Mouse (Mus musculus): Measurements from ENCODE around the gene Vpreb3. TPM values are rescaled to one million over a fixed set of nuclear protein-coding genes. Genes with fewer than 3 reads are reported as not detected.

Vpreb3 gene
- total and polyA plus RNA-seq, 3 experiments = 35.6 to 135 (median 90.1) TPM

- TF ChIP-seq ELF1 (IDR thresholded peaks at IDR 0.05; ENCODE audit: low read depth, low read length) (no peak), PAX5 (IDR thresholded peaks at IDR 0.05; ENCODE audit: low read length) (no peak), RCOR1 (conservative IDR thresholded peaks at IDR 0.05; ENCODE audit: low read depth, low read length) (no peak), MYC (IDR thresholded peaks at IDR 0.05; ENCODE audit: low read depth, low read length) (no peak), NELFE (IDR thresholded peaks at IDR 0.05; ENCODE audit: low read depth, low read length) (no peak), MAX (IDR thresholded peaks at IDR 0.05; ENCODE audit: low read length) (no peak; the same call in 1 of the 2 replicates), JUND (conservative IDR thresholded peaks at IDR 0.05; ENCODE audit: low read depth, low read length) (no peak), POLR2A (IDR thresholded peaks at IDR 0.05; ENCODE audit: low read depth, low read length) (peak; percentile 45; the same call in 1 of the 2 replicates), USF2 (conservative IDR thresholded peaks at IDR 0.05; ENCODE audit: low read depth, low read length) (no peak), BHLHE40 (IDR thresholded peaks at IDR 0.05; ENCODE audit: low read depth, low read length) (peak; percentile 31; the same call in 1 of the 2 replicates), CHD1 (IDR thresholded peaks at IDR 0.05; ENCODE audit: low read depth, low read length) (no peak), SMC3 (IDR thresholded peaks at IDR 0.05; ENCODE audit: low read depth, low read length) (no peak)
These were observed 5.2 kb downstream of the Vpreb3 start (continued) for GRCm38 (mm10) chr10:75948079-75948478.

- dilution Hi-C loops (cut with MboI; ENCODE audit: extremely low pct_ligation_motif_present, extremely low pct_unique_long_range_greater_than_20kb, low sequenced_read_pairs) = no loop called here
- Histone ChIP-seq H3K27me3 (replicated peaks) (no peaks in the 10 kb centered on the region), H3K27ac (ENCODE audit: insufficient read depth, low read depth) (peak overlapping the region; percentile 55), H3K36me3 (replicated peaks in 1 of 2; ENCODE audit: control insufficient read depth in 1 of 2, insufficient read depth in 1 of 2, low read length in 1 of 2) (no peaks in the 10 kb centered on the region), H3K9ac (ENCODE audit: insufficient read depth, low read depth) (peak overlapping the region; percentile 4; the same call in 1 of the 2 replicates), H3K79me2 (replicated peaks; ENCODE audit: control insufficient read depth, extremely low read depth, insufficient read depth, poor library complexity, severe bottlenecking) (no peaks in the 10 kb centered on the region), H3K9me3 (replicated peaks; ENCODE audit: low read length) (no peaks in the 10 kb centered on the region), H3K4me1 (ENCODE audit: control insufficient read depth in 1 of 2, insufficient read depth in 2 of 2) (peaks cover 30 to 48% of the 10 kb centered on the region in 2 experiments), H3K4me3 (replicated peaks in 1 of 3; ENCODE audit: low read depth in 2 of 3, low read length in 2 of 3, poor library complexity in 1 of 3) (peak overlapping the region; percentile 11 to 55 (median 19)), H3K4me2 (ENCODE audit: insufficient read depth, low read depth, poor library complexity, severe bottlenecking) (peak overlapping the region; percentile 85)
- in situ Hi-C loops (cut with MboI; ENCODE audit: low pct_ligation_motif_present, low pct_unique_long_range_greater_than_20kb, low sequenced_read_pairs) = loop anchor here (5.0 to 25.0 kb wide), 3 partner anchors 65 to 362 kb away; partner anchors contain the start of gene Ggt5
- peak; percentile 89 for DNase-seq (ENCODE audit: extremely low read depth)
- TF ChIP-seq ZKSCAN1 (IDR thresholded peaks at IDR 0.05; ENCODE audit: borderline replicate concordance, low read depth, low read length) = no peak
- peak; percentile 87 for TF ChIP-seq IRF4 (IDR thresholded peaks at IDR 0.05; ENCODE audit: low read depth, low read length)
- TF ChIP-seq SMC3 (IDR thresholded peaks at IDR 0.05; ENCODE audit: low read depth, low read length) = peak; percentile 32; the same call in 1 of the 2 replicates
- 0 out of 2 replicates have a peak, but pooled peaks have one; percentile 25 for TF ChIP-seq MAFK (IDR thresholded peaks at IDR 0.05; ENCODE audit: insufficient replicate concordance, low read length)
- peak; percentile 72; the same call in 1 of the 2 replicates for TF ChIP-seq MYC (IDR thresholded peaks at IDR 0.05; ENCODE audit: low read depth, low read length)
- TF ChIP-seq UBTF (IDR thresholded peaks at IDR 0.05; ENCODE audit: low read depth, low read length) = no peak
- TF ChIP-seq JUN (IDR thresholded peaks at IDR 0.05; ENCODE audit: insufficient read depth, low read depth, low read length) = no peak
- peak; percentile 55 for TF ChIP-seq BHLHE40 (IDR thresholded peaks at IDR 0.05; ENCODE audit: low read depth, low read length)
- TF ChIP-seq MAX (IDR thresholded peaks at IDR 0.05; ENCODE audit: low read length) = 0 out of 2 replicates have a peak, but pooled peaks have one; percentile 25
- peak; percentile 72 for TF ChIP-seq CHD2 (IDR thresholded peaks at IDR 0.05; ENCODE audit: low read length)
- TF ChIP-seq CHD1 (IDR thresholded peaks at IDR 0.05; ENCODE audit: low read depth, low read length) = no peak
- TF ChIP-seq MEF2A (IDR thresholded peaks at IDR 0.05; ENCODE audit: borderline replicate concordance, low read depth, low read length) = peak; percentile 73
- no peak for TF ChIP-seq POLR2A (IDR thresholded peaks at IDR 0.05; ENCODE audit: low read depth, low read length)
- no peak for TF ChIP-seq USF2 (conservative IDR thresholded peaks at IDR 0.05; ENCODE audit: low read depth, low read length)
- TF ChIP-seq ZMIZ1 (IDR thresholded peaks at IDR 0.05; ENCODE audit: low read depth, low read length) = 0 out of 2 replicates have a peak, but pooled peaks have one; percentile 15
- TF ChIP-seq USF1 (IDR thresholded peaks at IDR 0.05; ENCODE audit: low read depth, low read length) = no peak
- no peak for TF ChIP-seq PAX5 (IDR thresholded peaks at IDR 0.05; ENCODE audit: low read length)
- TF ChIP-seq ELF1 (IDR thresholded peaks at IDR 0.05; ENCODE audit: low read depth, low read length) = no peak
- no peak for TF ChIP-seq NELFE (IDR thresholded peaks at IDR 0.05; ENCODE audit: low read depth, low read length)
- TF ChIP-seq HCFC1 (IDR thresholded peaks at IDR 0.05; ENCODE audit: low read depth, low read length) = peak; percentile 33; the same call in 1 of the 2 replicates
- TF ChIP-seq KAT2A (IDR thresholded peaks at IDR 0.05; ENCODE audit: insufficient replicate concordance, low read length) = peak; percentile 59; the same call in 1 of the 2 replicates
- no peak for TF ChIP-seq TBP (conservative IDR thresholded peaks at IDR 0.05; ENCODE audit: low read depth, low read length)
- TF ChIP-seq EP300 (IDR thresholded peaks at IDR 0.05; ENCODE audit: low read length) = peak; percentile 77
- no peak for TF ChIP-seq ZNF384 (IDR thresholded peaks at IDR 0.05; ENCODE audit: low read depth, low read length)
- no peak for TF ChIP-seq NRF1 (IDR thresholded peaks at IDR 0.05; ENCODE audit: low read depth, low read length)
- no peak for TF ChIP-seq GABPA (IDR thresholded peaks at IDR 0.05; ENCODE audit: insufficient replicate concordance, low read depth, low read length)
- TF ChIP-seq POLR2AphosphoS2 (IDR thresholded peaks at IDR 0.05; ENCODE audit: low read depth, low read length) = no peak
- no peak; the same call in 1 of the 2 replicates for TF ChIP-seq RCOR1 (conservative IDR thresholded peaks at IDR 0.05; ENCODE audit: low read depth, low read length)
- TF ChIP-seq CTCF (conservative IDR thresholded peaks at IDR 0.05 in 1 of 2, IDR thresholded peaks at IDR 0.05 in 1 of 2; ENCODE audit: low read depth in 2 of 2, low read length in 2 of 2) = no peak
- no peak for TF ChIP-seq RAD21 (IDR thresholded peaks at IDR 0.05; ENCODE audit: low read depth, low read length)
- TF ChIP-seq MAZ (IDR thresholded peaks at IDR 0.05; ENCODE audit: low read depth, low read length) = peak; percentile 97
These were observed 6.5 kb downstream of the Vpreb3 start for GRCm38 (mm10) chr10:75949053-75950045.

Data from CH12.LX (cell line).